Mouse (Mus musculus) frontal cortex, adult (tissue): ENCODE results near the gene Dcp1b.

ENCODE experiments used
- ATAC-seq: cut with Nextera tagmentation; 2 replicates; pipeline ENCODE4 v1.9.2; 2017; ENCODE audit warnings: mild to moderate bottlenecking, moderate library complexity, mixed read lengths; ENCODE audit not compliant: low TSS enrichment

Gene Dcp1b

GRCm38 (mm10) chr6:119233066-119233465 lies 58.0 kb downstream of the Dcp1b start:
- ATAC-seq = no peak

- ATAC-seq = no peak
Observed at GRCm38 (mm10) chr6:119235441-119235840, 60.4 kb downstream of the Dcp1b start.

GRCm38 (mm10) chr6:119236241-119236640 lies 61.2 kb downstream of the Dcp1b start, which contains the start of gene Cacna2d4:
Gene Cacna2d4, plus strand, starts transcription at chr6:119236526.
- no peak for ATAC-seq

- ATAC-seq = peak; percentile 78
Observed at GRCm38 (mm10) chr6:119237427-119237989, 62.5 kb downstream of the Dcp1b start.

- no peak for ATAC-seq
Observed at GRCm38 (mm10) chr6:119239341-119240005, 64.4 kb downstream of the Dcp1b start.

- ATAC-seq = no peak
Observed at GRCm38 (mm10) chr6:119240256-119240655, 65.2 kb downstream of the Dcp1b start.

GRCm38 (mm10) chr6:119240871-119241705 lies 66.0 kb downstream of the Dcp1b start:
- ATAC-seq = peak; percentile 47

- ATAC-seq = no peak
Observed at GRCm38 (mm10) chr6:119246082-119246481, 71.0 kb downstream of the Dcp1b start.

GRCm38 (mm10) chr6:119248578-119248977 lies 73.5 kb downstream of the Dcp1b start:
- ATAC-seq = peak; percentile 70

- ATAC-seq = no peak
Observed at GRCm38 (mm10) chr6:119249726-119250125, 74.7 kb downstream of the Dcp1b start.

- no peak for ATAC-seq
Observed at GRCm38 (mm10) chr6:119251704-119252103, 76.7 kb downstream of the Dcp1b start.
